Comparison of ENCODE assay signal across 13 mouse cellular contexts in the genomic region with DNA sequence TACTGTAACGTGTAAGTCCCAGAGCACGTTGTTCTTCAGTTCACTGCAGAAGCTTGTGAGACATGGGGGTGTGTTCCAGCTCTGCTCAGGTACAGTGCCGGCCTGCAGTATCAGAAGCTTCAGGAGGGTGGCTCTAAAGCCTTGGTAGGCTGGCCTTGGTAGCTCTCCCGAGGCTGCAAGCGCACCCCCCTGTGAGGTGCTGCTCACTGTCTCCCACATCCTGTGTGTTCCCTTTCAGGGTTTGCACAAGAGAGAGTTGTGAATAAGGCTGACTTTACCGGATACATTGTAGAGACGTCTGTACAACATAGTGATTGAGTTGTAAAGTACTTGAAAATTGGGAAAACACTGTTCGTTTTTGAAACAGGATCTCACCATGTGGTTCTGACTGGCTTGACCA.
DNase-seq lines count a peak whose midpoint lies in the region; ATAC-seq lines count a peak whose summit lies in the region.
"Had no signal": no experiment of that assay in that cellular context is flagged by ENCODE, and none has a peak within 500 bp of the region (broad histone marks: within the 10 kb centered on the region; RNA-seq: fewer than 3 reads in every experiment).

No protein-coding gene starts in this region.

- H3K4me2 ChIP-seq in heart, embryonic 13.5 days = peak overlapping the region; percentile 60
- H3K4me2 ChIP-seq in liver, embryonic 11.5 days = no peak overlapping the region
- H3K4me2 ChIP-seq: hindbrain, embryonic 14.5 days; limb, embryonic 12.5 days; neural tube, embryonic 15.5 days had no signal

- H3K9ac ChIP-seq in heart, embryonic 13.5 days = peak overlapping the region; percentile 64; the same call in 1 of the 2 replicates
- H3K9ac ChIP-seq in liver, embryonic 11.5 days (ENCODE audit: low read depth, low read length) = no peak overlapping the region
- H3K9ac ChIP-seq: hindbrain, embryonic 14.5 days; limb, embryonic 12.5 days; neural tube, embryonic 15.5 days had no signal

- no peaks in the 10 kb centered on the region for H3K9me3 ChIP-seq in heart, embryonic 13.5 days
- no peaks in the 10 kb centered on the region for H3K9me3 ChIP-seq in liver, embryonic 11.5 days (ENCODE audit: control insufficient read depth, low read length)
- no peaks in the 10 kb centered on the region for H3K9me3 ChIP-seq in embryonic facial prominence, embryonic 10.5 days
- H3K9me3 ChIP-seq: limb, embryonic 12.5 days; neural tube, embryonic 15.5 days had no signal

- intact Hi-C loops in heart, postnatal 25 days (cut with DNase I) = no loop called here

- no peak for ATAC-seq in heart, embryonic 13.5 days (ENCODE audit: extremely low read depth, insufficient number of reproducible peaks, low FRiP score, low TSS enrichment)
- ATAC-seq in liver, embryonic 11.5 days (replicated peaks; ENCODE audit: low FRiP score) = no peak
- ATAC-seq in megakaryocyte progenitor cell, adult 5-6 weeks (replicated peaks; ENCODE audit: poor library complexity) = no peak

- peaks cover 40% of the 10 kb centered on the region for H3K36me3 ChIP-seq in heart, embryonic 13.5 days
- H3K36me3 ChIP-seq in liver, embryonic 11.5 days (ENCODE audit: control insufficient read depth, insufficient read depth, low read length) = peaks cover 6% of the 10 kb centered on the region; the same call in 1 of the 2 replicates
- H3K36me3 ChIP-seq in embryonic facial prominence, embryonic 10.5 days (replicated peaks) = peaks cover 79% of the 10 kb centered on the region

- peaks cover 39% of the 10 kb centered on the region for H3K4me1 ChIP-seq in heart, embryonic 13.5 days
- peaks cover 6% of the 10 kb centered on the region for H3K4me1 ChIP-seq in liver, embryonic 11.5 days (replicated peaks; ENCODE audit: control insufficient read depth, insufficient read depth, low read length)
- peaks cover 25% of the 10 kb centered on the region for H3K4me1 ChIP-seq in embryonic facial prominence, embryonic 10.5 days
- H3K4me1 ChIP-seq: limb, embryonic 12.5 days had no signal

- H3K4me3 ChIP-seq in heart, embryonic 13.5 days = 0 out of 2 replicates have a peak overlapping the region, but pooled peaks have one; percentile 22
- H3K4me3 ChIP-seq in liver, embryonic 11.5 days (ENCODE audit: low read depth, low read length) = no peak overlapping the region
- H3K4me3 ChIP-seq in embryonic facial prominence, embryonic 10.5 days = no peak overlapping the region
- H3K4me3 ChIP-seq: limb, embryonic 12.5 days; neural tube, embryonic 15.5 days had no signal

- H3K27me3 ChIP-seq in heart, embryonic 13.5 days (replicated peaks) = no peaks in the 10 kb centered on the region
- H3K27me3 ChIP-seq in liver, embryonic 11.5 days (replicated peaks; ENCODE audit: control insufficient read depth, insufficient read depth, low read length) = no peaks in the 10 kb centered on the region
- no peaks in the 10 kb centered on the region for H3K27me3 ChIP-seq in embryonic facial prominence, embryonic 10.5 days (replicated peaks; ENCODE audit: low read depth, poor library complexity, severe bottlenecking)
- H3K27me3 ChIP-seq: limb, embryonic 12.5 days; neural tube, embryonic 15.5 days had no signal

- H3K27ac ChIP-seq in heart, embryonic 13.5 days (replicated peaks) = peak overlapping the region; percentile 73
- H3K27ac ChIP-seq in liver, embryonic 11.5 days (ENCODE audit: low read depth, low read length) = peak overlapping the region; percentile 10; the same call in 1 of the 2 replicates
- no peak overlapping the region for H3K27ac ChIP-seq in embryonic facial prominence, embryonic 10.5 days (replicated peaks)
- H3K27ac ChIP-seq: hindbrain, embryonic 14.5 days; limb, embryonic 12.5 days; neural tube, embryonic 15.5 days had no signal

- no peak for DNase-seq in heart, postnatal 25 days (ENCODE audit: low spot score)
- peak; percentile 16 for DNase-seq in R1 (ENCODE audit: low read depth, low spot score)
- no peak for DNase-seq in liver, embryonic 11.5 days (ENCODE audit: low spot score)
- DNase-seq in thymus, postnatal 0 days (ENCODE audit: low spot score) = peak; percentile 74
- DNase-seq in embryonic facial prominence, embryonic 10.5 days (ENCODE audit: low spot score) = no peak
- no peak for DNase-seq in kidney, adult 11 months
- DNase-seq: cerebellum, adult 2 months; lung, postnatal 10 days had no signal

- 59% methylated on average over 8 of the region's 8 CpGs for WGBS in heart, embryonic 13.5 days
- WGBS in liver, embryonic 11.5 days = 82% methylated on average over 8 of the region's 8 CpGs
- WGBS in embryonic facial prominence, embryonic 10.5 days = 85% methylated on average over 8 of the region's 8 CpGs

Comparison
In these comparisons a context has a peak if more than half of its experiments do, and no peak if none do; other contexts are left out.
1. DNase-seq: peak in R1 (single experiment) and thymus, postnatal 0 days (single experiment); none in heart, postnatal 25 days (single experiment), liver, embryonic 11.5 days (single experiment), embryonic facial prominence, embryonic 10.5 days (single experiment) and kidney, adult 11 months (single experiment).